Mouse (Mus musculus): ENCODE measurements at regions not wholly inside any gene's neighbourhood (a gene's known extent, or its start where the extent isn't known, plus 50 kb on each side); places are given as distances from the start of the nearest gene placed in this dataset.
A peak's percentile ranks its signal among the peaks of the same experiment; 100 is the strongest.

GRCm38 (mm10) chr11:19608523-19608922 lies 315.7 kb upstream of the Spred2 start:
- Histone ChIP-seq H3K4me3 (no peak overlapping the region), H3K36me3 (ENCODE audit: control insufficient read depth, insufficient read depth, low read length) (no peaks in the 10 kb centered on the region), H3K27ac (no peak overlapping the region), H3K79me2 (replicated peaks; ENCODE audit: control insufficient read depth, insufficient read depth, low read length) (no peaks in the 10 kb centered on the region), H3K27me3 (ENCODE audit: control insufficient read depth, insufficient read depth, low read length) (no peaks in the 10 kb centered on the region), H3K9ac (ENCODE audit: low read depth, low read length) (no peak overlapping the region), H3K4me1 (ENCODE audit: control insufficient read depth, insufficient read depth, low read length) (no peaks in the 10 kb centered on the region)
- intact Hi-C loops (cut with DNase I), result no loop called here
- WGBS, result 51% methylated on average over 4 of the region's 4 CpGs
- no peak for TF ChIP-seq CTCF (IDR thresholded peaks at IDR 0.05)
- no peak for TF ChIP-seq EP300 (IDR thresholded peaks at IDR 0.05; ENCODE audit: insufficient read depth, low read depth, low read length)
- no peak for TF ChIP-seq POLR2A (IDR thresholded peaks at IDR 0.05; ENCODE audit: insufficient read depth, low read depth, low read length)
- DNase-seq, result no peak

GRCm38 (mm10) chr11:19610559-19610958 lies 313.6 kb upstream of the Spred2 start:
- Histone ChIP-seq H3K9ac (ENCODE audit: low read depth, low read length) (no peak overlapping the region), H3K79me2 (replicated peaks; ENCODE audit: control insufficient read depth, insufficient read depth, low read length) (no peaks in the 10 kb centered on the region), H3K27ac (no peak overlapping the region), H3K4me1 (ENCODE audit: control insufficient read depth, insufficient read depth, low read length) (no peaks in the 10 kb centered on the region), H3K4me3 (no peak overlapping the region), H3K27me3 (ENCODE audit: control insufficient read depth, insufficient read depth, low read length) (no peaks in the 10 kb centered on the region), H3K36me3 (ENCODE audit: control insufficient read depth, insufficient read depth, low read length) (no peaks in the 10 kb centered on the region)
- WGBS, result 74% methylated on average over 6 of the region's 6 CpGs
- intact Hi-C loops (cut with DNase I), result no loop called here
- TF ChIP-seq EP300 (IDR thresholded peaks at IDR 0.05; ENCODE audit: insufficient read depth, low read depth, low read length) (no peak), POLR2A (IDR thresholded peaks at IDR 0.05; ENCODE audit: insufficient read depth, low read depth, low read length) (no peak), CTCF (IDR thresholded peaks at IDR 0.05) (no peak)
- no peak for DNase-seq

- TF ChIP-seq POLR2A (IDR thresholded peaks at IDR 0.05; ENCODE audit: insufficient read depth, low read depth, low read length) (no peak), CTCF (IDR thresholded peaks at IDR 0.05) (no peak), EP300 (IDR thresholded peaks at IDR 0.05; ENCODE audit: insufficient read depth, low read depth, low read length) (no peak)
- Histone ChIP-seq H3K27me3 (ENCODE audit: control insufficient read depth, insufficient read depth, low read length) (no peaks in the 10 kb centered on the region), H3K27ac (no peak overlapping the region), H3K9ac (ENCODE audit: low read depth, low read length) (no peak overlapping the region), H3K79me2 (replicated peaks; ENCODE audit: control insufficient read depth, insufficient read depth, low read length) (no peaks in the 10 kb centered on the region), H3K4me3 (no peak overlapping the region), H3K36me3 (ENCODE audit: control insufficient read depth, insufficient read depth, low read length) (no peaks in the 10 kb centered on the region), H3K4me1 (ENCODE audit: control insufficient read depth, insufficient read depth, low read length) (no peaks in the 10 kb centered on the region)
- no peak for DNase-seq
- WGBS, result 78% methylated on average over 4 of the region's 4 CpGs
- intact Hi-C loops (cut with DNase I), result no loop called here
Measured at GRCm38 (mm10) chr11:19611217-19611616, 313.0 kb upstream of the Spred2 start.

GRCm38 (mm10) chr11:19616520-19616919 lies 307.7 kb upstream of the Spred2 start:
- Histone ChIP-seq H3K4me3 (no peak overlapping the region), H3K36me3 (ENCODE audit: control insufficient read depth, insufficient read depth, low read length) (no peaks in the 10 kb centered on the region), H3K27ac (no peak overlapping the region), H3K4me1 (ENCODE audit: control insufficient read depth, insufficient read depth, low read length) (peaks cover 1% of the 10 kb centered on the region; the same call in 1 of the 2 replicates), H3K9ac (ENCODE audit: low read depth, low read length) (no peak overlapping the region), H3K79me2 (replicated peaks; ENCODE audit: control insufficient read depth, insufficient read depth, low read length) (no peaks in the 10 kb centered on the region), H3K27me3 (ENCODE audit: control insufficient read depth, insufficient read depth, low read length) (no peaks in the 10 kb centered on the region)
- intact Hi-C loops (cut with DNase I), result no loop called here
- TF ChIP-seq POLR2A (IDR thresholded peaks at IDR 0.05; ENCODE audit: insufficient read depth, low read depth, low read length), result no peak
- TF ChIP-seq CTCF (IDR thresholded peaks at IDR 0.05), result no peak
- TF ChIP-seq EP300 (IDR thresholded peaks at IDR 0.05; ENCODE audit: insufficient read depth, low read depth, low read length), result no peak
- peak; percentile 23 to 67 for DNase-seq
- 33% methylated on average over 4 of the region's 4 CpGs for WGBS

GRCm38 (mm10) chr11:19619494-19619893 lies 304.7 kb upstream of the Spred2 start:
- no peak for DNase-seq
- no peaks in the 10 kb centered on the region for H3K36me3 ChIP-seq (ENCODE audit: control insufficient read depth, insufficient read depth, low read length)
- H3K4me1 ChIP-seq (ENCODE audit: control insufficient read depth, insufficient read depth, low read length), result peaks cover 1% of the 10 kb centered on the region; the same call in 1 of the 2 replicates
- intact Hi-C loops (cut with DNase I), result no loop called here
- H3K4me3 ChIP-seq, result no peak overlapping the region
- no peak overlapping the region for H3K27ac ChIP-seq
- no peak overlapping the region for H3K9ac ChIP-seq (ENCODE audit: low read depth, low read length)
- H3K79me2 ChIP-seq (replicated peaks; ENCODE audit: control insufficient read depth, insufficient read depth, low read length), result no peaks in the 10 kb centered on the region
- 79% methylated on average over 13 of the region's 13 CpGs for WGBS
- no peaks in the 10 kb centered on the region for H3K27me3 ChIP-seq (ENCODE audit: control insufficient read depth, insufficient read depth, low read length)
- no peak for TF ChIP-seq CTCF (IDR thresholded peaks at IDR 0.05)
- no peak for TF ChIP-seq EP300 (IDR thresholded peaks at IDR 0.05; ENCODE audit: insufficient read depth, low read depth, low read length)
- no peak for TF ChIP-seq POLR2A (IDR thresholded peaks at IDR 0.05; ENCODE audit: insufficient read depth, low read depth, low read length)

GRCm38 (mm10) chr11:19631055-19631695 lies 293.0 kb upstream of the Spred2 start:
- Histone ChIP-seq H3K4me1 (ENCODE audit: control insufficient read depth, insufficient read depth, low read length) (no peaks in the 10 kb centered on the region), H3K36me3 (ENCODE audit: control insufficient read depth, insufficient read depth, low read length) (no peaks in the 10 kb centered on the region), H3K79me2 (replicated peaks; ENCODE audit: control insufficient read depth, insufficient read depth, low read length) (no peaks in the 10 kb centered on the region), H3K4me3 (no peak overlapping the region), H3K27ac (no peak overlapping the region), H3K9ac (ENCODE audit: low read depth, low read length) (no peak overlapping the region), H3K27me3 (ENCODE audit: control insufficient read depth, insufficient read depth, low read length) (no peaks in the 10 kb centered on the region)
- TF ChIP-seq EP300 (IDR thresholded peaks at IDR 0.05; ENCODE audit: insufficient read depth, low read depth, low read length) (no peak), CTCF (IDR thresholded peaks at IDR 0.05) (no peak), POLR2A (IDR thresholded peaks at IDR 0.05; ENCODE audit: insufficient read depth, low read depth, low read length) (no peak)
- 93% methylated on average over 6 of the region's 6 CpGs for WGBS
- intact Hi-C loops (cut with DNase I), result no loop called here
- no peak for DNase-seq
